Mouse (Mus musculus) Patski (cell line): Measurements from ENCODE around the gene Adgrd1. TPM values are rescaled to one million over a fixed set of nuclear protein-coding genes. Genes with fewer than 3 reads are reported as not detected.

Source experiments
- ATAC-seq: fragments of 100-300 bp; one replicate; pipeline ENCODE4 v1.8.0; 2021
- CTCF ChIA-PET: fragments of 350-600 bp; sonication (Branson Sonifier 250); formaldehyde crosslinking; loops from one replicate; lab custom pipeline; 2022; ENCODE audit warnings: inconsistent platforms; lab: Charles Lee
- POLR2A ChIA-PET: fragments of 350-600 bp; sonication (Branson Sonifier 250); formaldehyde crosslinking; loops from one replicate; lab custom pipeline; 2022; ENCODE audit warnings: antibody characterized with exemption, inconsistent platforms; lab: Charles Lee
- DNase-seq: peaks from one replicate; pipeline ENCODE4 v3.0.0-alpha.2; 2011; ENCODE audit warnings: low read depth, low spot score
- H3K27me3 ChIP-seq: fragments of 371-371 bp; one replicate; pipeline ENCODE4 v1.5.1; 2021
- CTCF ChIP-seq: fragments of 100-300 bp; IDR thresholded peaks from one replicate; pipeline ENCODE4 v1.5.1; 2021
- in situ Hi-C: fragments of 300-500 bp; cut with MboI; formaldehyde crosslinking; loops from 3 replicates; pipeline ENCODE4 v1.11.1; 2018; ENCODE audit warnings: low pct_unique_long_range_greater_than_20kb, mixed read lengths
- polyA plus RNA-seq: library from polyadenylated mRNA; unstranded; gene quantifications from one replicate; pipeline ENCODE4 v1.2.3, GENCODE M21; 2021

Adgrd1 gene
- polyA plus RNA-seq, 1 experiment from 2014 or later: 0.01 TPM

DNA sequence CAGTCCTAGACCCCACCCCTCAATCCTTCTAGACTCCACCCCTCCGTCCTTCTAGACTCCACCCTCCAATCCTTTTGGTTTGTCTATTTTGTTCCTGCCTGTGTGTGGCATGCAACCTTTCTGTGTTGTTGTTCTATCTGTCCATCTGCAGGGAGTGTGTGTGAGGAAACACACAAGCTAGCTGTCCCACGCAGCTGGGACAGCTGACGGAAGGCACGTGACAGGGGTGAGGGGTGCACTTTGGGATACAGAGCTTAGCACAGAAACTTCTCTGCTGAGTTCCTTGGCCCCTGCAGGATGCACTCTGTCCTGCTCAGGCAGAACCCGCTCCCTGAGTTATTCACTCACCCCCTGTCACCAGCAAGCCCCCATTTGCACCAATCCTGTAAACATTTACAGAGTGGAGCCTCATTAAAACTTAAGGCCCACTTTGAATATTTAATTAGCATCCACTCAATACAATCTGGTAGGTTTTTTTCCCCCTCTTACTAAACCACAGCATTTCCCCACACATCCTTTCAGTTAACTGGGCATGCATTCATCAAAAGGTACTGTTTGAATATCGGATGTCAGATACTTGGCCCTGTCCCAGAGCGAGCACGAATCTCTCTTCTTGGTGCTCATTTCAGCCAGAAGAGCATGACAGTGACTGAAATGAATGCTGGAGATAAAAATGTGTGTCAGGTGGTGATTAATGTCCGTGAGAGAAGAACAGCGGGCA lies 4.0 kb upstream of the Adgrd1 start:
- no peak for ATAC-seq
- in situ Hi-C loops: no loop called here
- H3K27me3 ChIP-seq: peaks cover 25% of the 10 kb centered on the region
- TF ChIP-seq CTCF: no peak
- ChIA-PET POLR2A (no interaction called here), CTCF (no interaction called here)
- no peak for DNase-seq

DNA sequence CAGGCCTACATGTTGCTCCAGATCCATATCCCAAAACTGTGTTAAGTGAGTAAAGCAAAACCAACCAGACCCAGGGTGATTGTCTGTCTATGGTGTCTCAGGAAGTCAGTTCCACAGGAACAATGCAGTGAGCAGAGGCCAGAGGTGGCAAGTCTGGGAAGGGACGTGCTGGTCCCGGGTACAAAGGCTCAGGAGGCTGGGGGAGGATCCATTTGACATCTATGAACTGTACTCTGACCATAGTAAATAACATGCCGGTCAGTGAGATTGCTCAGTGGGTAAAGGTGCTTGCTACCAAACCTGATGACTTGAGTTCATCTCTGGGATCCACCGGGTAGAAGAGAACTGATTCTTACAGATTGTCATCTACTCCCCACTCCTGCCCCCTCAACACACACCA lies 3.4 kb upstream of the Adgrd1 start:
- no peak for DNase-seq
- POLR2A ChIA-PET: no interaction called here
- in situ Hi-C loops: no loop called here
- ATAC-seq: no peak
- peaks cover 25% of the 10 kb centered on the region for H3K27me3 ChIP-seq
- CTCF ChIA-PET: no interaction called here
- TF ChIP-seq CTCF: no peak

- CTCF ChIA-PET: interaction anchor here (1.6 kb wide), 1 partner anchor 10 kb away, joined by 5 read pairs; no protein-coding TSS in a partner anchor
- TF ChIP-seq CTCF: no peak
- POLR2A ChIA-PET: no interaction called here
- DNase-seq (no peak), ATAC-seq (no peak)
- in situ Hi-C loops: no loop called here
- peaks cover 19% of the 10 kb centered on the region for H3K27me3 ChIP-seq
Measured at GRCm38 (mm10) chr5:129094236-129094635, 2.3 kb upstream of the Adgrd1 start.

- POLR2A ChIA-PET: no interaction called here
- ATAC-seq (no peak), DNase-seq (no peak)
- H3K27me3 ChIP-seq: peaks cover 46% of the 10 kb centered on the region
- in situ Hi-C loops: no loop called here
- no peak for TF ChIP-seq CTCF
- CTCF ChIA-PET: no interaction called here
Measured at GRCm38 (mm10) chr5:129104043-129104442, 7.5 kb downstream of the Adgrd1 start.

GRCm38 (mm10) chr5:129111729-129112128 lies 15.2 kb downstream of the Adgrd1 start:
- ATAC-seq: no peak

DNA sequence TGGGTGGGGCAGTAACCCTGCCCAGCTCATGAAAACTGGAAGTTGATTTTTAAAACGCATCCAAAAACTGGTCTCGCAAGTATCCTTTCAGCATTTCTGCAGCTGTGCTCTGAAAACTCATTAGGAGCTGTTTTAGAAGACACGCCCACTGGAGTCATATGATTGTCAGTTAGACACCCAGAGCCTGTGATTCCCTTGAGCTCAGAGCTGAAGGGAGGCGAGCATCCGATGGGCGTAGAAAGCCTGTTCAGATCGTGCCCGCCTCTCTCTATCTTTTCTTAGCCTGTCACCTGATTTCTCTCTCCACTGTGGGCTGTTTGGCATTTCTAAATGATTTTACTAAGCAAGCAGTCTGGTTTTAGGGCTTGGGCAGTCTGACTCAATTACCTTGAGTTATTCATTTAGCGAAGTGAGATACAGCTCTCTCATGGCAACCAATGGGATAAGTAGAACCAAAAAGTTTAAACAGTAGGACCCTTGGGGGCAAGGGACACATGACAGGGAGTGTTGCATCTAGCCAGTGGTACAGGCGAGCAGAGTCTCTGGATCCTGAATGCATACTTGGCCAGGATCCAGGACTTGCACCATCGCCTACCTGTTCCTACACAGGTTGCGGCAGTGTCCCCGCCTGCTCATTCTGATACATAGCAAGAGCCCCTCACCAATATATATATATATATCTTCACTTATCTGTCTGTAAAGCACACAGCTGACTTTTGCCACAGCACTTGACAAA lies 17.4 kb downstream of the Adgrd1 start:
- no peak for DNase-seq
- CTCF ChIA-PET: no interaction called here
- no peak for TF ChIP-seq CTCF
- ATAC-seq: no peak
- in situ Hi-C loops: no loop called here
- POLR2A ChIA-PET: no interaction called here
- H3K27me3 ChIP-seq: peaks cover 21% of the 10 kb centered on the region

More at GRCm38 (mm10) chr5:129111729-129112128, 15.2 kb downstream of the Adgrd1 start:
- DNase-seq: no peak
- in situ Hi-C loops: no loop called here
- ChIA-PET CTCF (no interaction called here), POLR2A (no interaction called here)
- TF ChIP-seq CTCF: no peak
- H3K27me3 ChIP-seq: peaks cover 39% of the 10 kb centered on the region

GRCm38 (mm10) chr5:129116299-129116698 lies 19.7 kb downstream of the Adgrd1 start:
- H3K27me3 ChIP-seq: peaks cover 15% of the 10 kb centered on the region
- in situ Hi-C loops: no loop called here
- DNase-seq (no peak), ATAC-seq (no peak)
- TF ChIP-seq CTCF: no peak
- POLR2A ChIA-PET: no interaction called here
- CTCF ChIA-PET: no interaction called here

DNA sequence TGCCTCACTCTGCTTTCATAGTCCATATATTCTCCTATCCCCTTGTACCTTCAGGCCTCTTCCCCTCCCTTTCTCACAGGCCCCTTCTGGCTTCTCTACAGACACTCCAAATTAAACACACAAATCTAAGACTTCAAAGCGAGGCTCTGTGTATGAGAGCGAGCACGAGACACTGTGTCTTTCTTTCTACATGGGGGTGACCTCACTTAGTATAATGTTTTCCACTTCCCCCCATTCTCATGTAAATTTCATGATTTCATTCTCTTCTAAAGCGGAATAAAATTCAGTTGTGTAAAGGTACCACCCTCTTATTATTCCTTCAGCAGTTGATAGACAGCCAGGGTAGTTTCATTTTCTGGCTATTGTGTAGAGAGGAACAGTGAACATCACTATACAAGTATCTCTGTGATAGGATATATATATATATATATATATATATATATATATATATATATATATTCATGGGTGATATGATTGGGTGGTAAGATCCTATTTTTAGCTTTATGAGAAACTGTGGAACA lies 21.1 kb downstream of the Adgrd1 start:
- in situ Hi-C loops: no loop called here
- no peak for ATAC-seq
- peaks cover 13% of the 10 kb centered on the region for H3K27me3 ChIP-seq
- POLR2A ChIA-PET: no interaction called here
- no peak for TF ChIP-seq CTCF
- CTCF ChIA-PET: no interaction called here
- no peak for DNase-seq

DNA sequence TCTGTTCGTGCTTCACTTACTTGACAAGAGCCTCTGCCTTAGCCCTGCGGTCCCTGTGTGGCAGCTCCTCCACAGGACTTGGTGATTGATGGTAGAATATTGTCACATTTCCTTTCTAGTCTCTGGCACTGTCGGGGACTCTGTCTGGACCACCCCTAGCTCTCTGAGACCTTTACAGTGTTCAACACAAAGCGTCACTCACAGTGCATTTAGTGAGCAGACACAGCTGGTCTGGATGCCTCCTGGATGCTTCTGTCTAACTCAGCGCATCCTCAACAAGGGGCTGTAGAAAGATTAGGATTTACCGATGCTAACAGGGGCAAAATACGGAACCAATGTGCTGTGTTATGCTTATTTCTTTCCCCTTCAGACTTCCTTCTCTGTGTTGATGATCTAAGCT lies 22.0 kb downstream of the Adgrd1 start:
- no peak for DNase-seq
- H3K27me3 ChIP-seq: peaks cover 13% of the 10 kb centered on the region
- POLR2A ChIA-PET: interaction anchor here (1.1 kb wide), 1 partner anchor 200 kb away, joined by 3 read pairs; no protein-coding TSS in a partner anchor
- no peak for ATAC-seq
- CTCF ChIA-PET: no interaction called here
- no peak for TF ChIP-seq CTCF
- in situ Hi-C loops: no loop called here

GRCm38 (mm10) chr5:129119146-129119545 lies 22.6 kb downstream of the Adgrd1 start:
- ChIA-PET CTCF (no interaction called here), POLR2A (interaction anchor here (1.1 kb wide), 1 partner anchor 200 kb away, joined by 3 read pairs; no protein-coding TSS in a partner anchor)
- ATAC-seq (no peak), DNase-seq (no peak)
- H3K27me3 ChIP-seq: peaks cover 13% of the 10 kb centered on the region
- in situ Hi-C loops: no loop called here
- TF ChIP-seq CTCF: no peak

DNA sequence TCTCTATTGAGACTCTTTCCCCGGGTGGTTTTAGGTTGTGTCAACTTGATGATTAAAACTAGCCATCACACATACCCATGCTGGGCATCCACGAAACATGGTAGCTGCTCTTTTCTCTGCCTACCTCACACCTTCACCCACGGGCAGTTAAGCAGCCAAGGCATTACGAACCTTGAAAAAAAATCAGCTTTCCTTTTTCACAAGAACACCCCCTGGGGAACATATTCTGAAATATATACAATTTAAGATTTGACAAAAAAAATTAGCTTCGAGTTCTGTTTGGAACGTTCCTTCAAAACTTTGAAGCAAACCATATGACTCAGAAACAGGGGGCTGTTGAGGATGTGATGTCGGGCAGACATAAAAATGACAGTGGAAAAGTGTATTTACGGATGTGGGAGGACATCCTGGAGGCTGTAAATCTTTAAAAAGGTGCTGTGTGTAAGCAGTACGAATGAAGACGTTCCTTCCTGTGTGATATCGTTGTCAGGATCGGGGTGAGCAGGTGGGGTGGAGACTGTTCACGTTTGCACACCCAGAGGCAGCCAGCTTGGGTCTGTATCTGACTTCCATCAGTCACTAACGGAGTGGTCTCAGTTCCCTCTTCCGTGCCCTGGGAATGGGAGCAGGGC lies 25.2 kb downstream of the Adgrd1 start:
- DNase-seq: no peak

More for the DNA sequence above, 25.2 kb downstream of the Adgrd1 start:
- in situ Hi-C loops: no loop called here
- ChIA-PET CTCF (no interaction called here), POLR2A (no interaction called here)
- H3K27me3 ChIP-seq: peaks cover 13% of the 10 kb centered on the region
- no peak for TF ChIP-seq CTCF
- ATAC-seq: no peak
